Mouse (Mus musculus): ENCODE data around the gene Wasf3. TPM values are rescaled to one million over a fixed set of nuclear protein-coding genes. Genes with fewer than 3 reads are reported as not detected.

The Wasf3 gene
- total and polyA plus RNA-seq, 3 experiments = not detected

DNA sequence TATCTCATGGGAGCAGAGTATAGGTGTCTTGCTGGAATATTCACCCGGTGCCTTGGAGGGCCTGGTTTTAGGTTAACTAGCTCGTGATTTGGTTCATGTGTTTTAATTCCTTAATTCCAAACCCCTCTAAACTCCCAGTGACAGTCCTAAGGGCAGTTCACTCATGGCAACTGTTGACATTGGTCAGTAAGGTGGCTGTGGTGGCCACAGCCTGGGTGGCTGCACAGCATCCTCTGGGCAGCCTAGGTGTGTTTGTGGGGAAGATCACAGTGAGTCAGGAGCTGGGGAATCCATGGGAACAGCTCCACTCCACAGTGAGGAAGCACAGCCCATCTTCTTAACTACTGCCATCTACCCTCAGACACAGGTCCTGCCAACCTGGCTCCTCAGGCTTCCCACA lies 61.8 kb downstream of the Wasf3 start:
- Histone ChIP-seq H3K27ac (ENCODE audit: control insufficient read depth, low read depth, low read length) (no peak overlapping the region), H3K27me3 (ENCODE audit: control insufficient read depth in 1 of 2, insufficient read depth in 2 of 2, low read length in 2 of 2) (no peaks in the 10 kb centered on the region), H3K9me3 (replicated peaks; ENCODE audit: insufficient read depth, low read length) (no peaks in the 10 kb centered on the region), H3K4me1 (ENCODE audit: control insufficient read depth in 1 of 2, insufficient read depth in 2 of 2, low read length in 2 of 2) (no peaks in the 10 kb centered on the region), H3K4me3 (ENCODE audit: control insufficient read depth in 1 of 2, insufficient read depth in 1 of 2, low read depth in 2 of 2, low read length in 2 of 2) (no peak overlapping the region), H3K79me2 (ENCODE audit: control insufficient read depth, insufficient read depth, low read length, poor library complexity) (no peaks in the 10 kb centered on the region), H3K9ac (ENCODE audit: control insufficient read depth, low read depth, low read length, poor library complexity, severe bottlenecking) (no peak overlapping the region), H3K36me3 (ENCODE audit: control insufficient read depth in 1 of 2, insufficient read depth in 2 of 2, low read length in 2 of 2) (no peaks in the 10 kb centered on the region)
- no peak for DNase-seq (ENCODE audit: low read depth, low spot score)
- TF ChIP-seq RCOR1 (IDR thresholded peaks at IDR 0.05; ENCODE audit: low read depth, low read length) (no peak), TCF12 (IDR thresholded peaks at IDR 0.05; ENCODE audit: low read depth, low read length) (no peak), MAX (IDR thresholded peaks at IDR 0.05; ENCODE audit: low read length) (no peak), ZMIZ1 (IDR thresholded peaks at IDR 0.05; ENCODE audit: low read depth, low read length) (no peak), POLR2A (IDR thresholded peaks at IDR 0.05; ENCODE audit: control insufficient read depth in 1 of 2, insufficient read depth in 1 of 2, low read depth in 1 of 2, low read length in 2 of 2, poor library complexity in 1 of 2) (no peak)

DNA sequence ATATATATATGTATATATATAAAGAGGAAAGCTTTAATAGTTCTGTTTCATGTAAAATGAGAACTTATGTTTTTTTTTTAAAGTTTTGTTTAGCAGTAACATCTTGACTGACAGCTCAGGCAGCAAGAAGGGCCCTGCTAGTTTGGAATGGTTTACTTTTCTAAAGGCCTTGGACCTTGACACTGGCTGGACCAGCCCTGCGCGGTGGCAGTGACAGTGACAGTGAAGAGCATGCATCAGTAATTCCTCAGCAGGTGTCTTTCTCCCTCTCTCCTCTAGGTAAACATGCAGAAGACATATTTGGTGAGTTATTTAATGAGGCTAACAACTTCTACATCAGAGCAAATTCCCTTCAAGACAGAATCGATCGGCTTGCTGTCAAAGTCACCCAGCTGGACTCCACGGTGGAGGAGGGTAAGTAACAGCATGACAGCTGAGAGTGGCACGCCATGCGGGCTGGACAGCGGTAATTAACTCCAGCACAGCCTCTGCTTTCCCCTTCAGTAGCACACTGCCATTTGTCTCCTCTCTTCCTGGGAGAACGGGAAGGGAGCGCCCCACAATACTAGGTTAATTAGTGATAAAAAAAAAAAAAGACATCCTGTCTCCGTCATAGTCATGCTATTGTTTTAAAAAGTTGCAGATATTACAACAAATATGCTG lies 66.9 kb downstream of the Wasf3 start:
- Histone ChIP-seq H3K27ac (ENCODE audit: control insufficient read depth, low read depth, low read length) (no peak overlapping the region), H3K9ac (ENCODE audit: control insufficient read depth, low read depth, low read length, poor library complexity, severe bottlenecking) (no peak overlapping the region), H3K4me3 (ENCODE audit: control insufficient read depth in 1 of 2, insufficient read depth in 1 of 2, low read depth in 2 of 2, low read length in 2 of 2) (no peak overlapping the region), H3K79me2 (ENCODE audit: control insufficient read depth, insufficient read depth, low read length, poor library complexity) (no peaks in the 10 kb centered on the region), H3K4me1 (ENCODE audit: control insufficient read depth in 1 of 2, insufficient read depth in 2 of 2, low read length in 2 of 2) (no peaks in the 10 kb centered on the region), H3K9me3 (replicated peaks; ENCODE audit: insufficient read depth, low read length) (no peaks in the 10 kb centered on the region), H3K36me3 (ENCODE audit: control insufficient read depth in 1 of 2, insufficient read depth in 2 of 2, low read length in 2 of 2) (no peaks in the 10 kb centered on the region), H3K27me3 (ENCODE audit: control insufficient read depth in 1 of 2, insufficient read depth in 2 of 2, low read length in 2 of 2) (no peaks in the 10 kb centered on the region)
- TF ChIP-seq RCOR1 (IDR thresholded peaks at IDR 0.05; ENCODE audit: low read depth, low read length) (no peak), POLR2A (IDR thresholded peaks at IDR 0.05; ENCODE audit: control insufficient read depth in 1 of 2, insufficient read depth in 1 of 2, low read depth in 1 of 2, low read length in 2 of 2, poor library complexity in 1 of 2) (no peak), ZMIZ1 (IDR thresholded peaks at IDR 0.05; ENCODE audit: low read depth, low read length) (no peak), MYB (IDR thresholded peaks at IDR 0.05; ENCODE audit: low read depth, low read length) (no peak), CTCF (IDR thresholded peaks at IDR 0.05 in 2 of 3, conservative IDR thresholded peaks at IDR 0.05 in 1 of 3; ENCODE audit: control insufficient read depth in 1 of 3, insufficient read depth in 1 of 3, low read depth in 2 of 3, low read length in 3 of 3, poor library complexity in 1 of 3, severe bottlenecking in 1 of 3) (no peak), CHD2 (IDR thresholded peaks at IDR 0.05; ENCODE audit: low read length) (no peak), ZC3H11A (IDR thresholded peaks at IDR 0.05; ENCODE audit: low read depth, low read length) (no peak), SIN3A (IDR thresholded peaks at IDR 0.05; ENCODE audit: low read length) (no peak), POLR2AphosphoS5 (IDR thresholded peaks at IDR 0.05; ENCODE audit: borderline replicate concordance, low read depth, low read length) (no peak), USF2 (IDR thresholded peaks at IDR 0.05; ENCODE audit: borderline replicate concordance in 1 of 2, insufficient read depth in 1 of 2, low read depth in 1 of 2, low read length in 2 of 2) (no peak), POLR2AphosphoS2 (IDR thresholded peaks at IDR 0.05; ENCODE audit: low read length) (no peak), UBTF (IDR thresholded peaks at IDR 0.05; ENCODE audit: borderline replicate concordance, insufficient read depth, low read depth, low read length) (no peak), MAZ (IDR thresholded peaks at IDR 0.05; ENCODE audit: low read depth, low read length) (no peak), GATA1 (IDR thresholded peaks at IDR 0.05; ENCODE audit: low read depth, low read length) (no peak)
- DNase-seq (ENCODE audit: low read depth, low spot score) = no peak
